Mouse (Mus musculus): ENCODE measurements around the gene Fam32a. TPM values are rescaled to one million over a fixed set of nuclear protein-coding genes. Genes with fewer than 3 reads are reported as not detected.

Gene Fam32a
- total RNA-seq (2021) = 10 to 100 TPM; 67.3 to 72.7 TPM
- long read RNA-seq, experiment 1, transcript Fam32a-201 (4 exons, 2,564 nt) = major isoform, 140 of 166 reads
- long read RNA-seq, experiment 1, transcript Fam32a-202 (3 exons, 3,387 nt) = minor isoform, 5 of 166 reads
- long read RNA-seq, experiment 1, partial matches to known transcripts = 20 of 166 reads
- long read RNA-seq, experiment 1, other reads (novel, unspliced or antisense) = 1 of 166 reads
- long read RNA-seq, experiment 2, transcript Fam32a-201 (4 exons, 2,564 nt) = major isoform, 148 of 206 reads
- long read RNA-seq, experiment 2, partial matches to known transcripts = 25 of 206 reads
- long read RNA-seq, experiment 2, other reads (novel, unspliced or antisense) = 29 of 206 reads

DNA sequence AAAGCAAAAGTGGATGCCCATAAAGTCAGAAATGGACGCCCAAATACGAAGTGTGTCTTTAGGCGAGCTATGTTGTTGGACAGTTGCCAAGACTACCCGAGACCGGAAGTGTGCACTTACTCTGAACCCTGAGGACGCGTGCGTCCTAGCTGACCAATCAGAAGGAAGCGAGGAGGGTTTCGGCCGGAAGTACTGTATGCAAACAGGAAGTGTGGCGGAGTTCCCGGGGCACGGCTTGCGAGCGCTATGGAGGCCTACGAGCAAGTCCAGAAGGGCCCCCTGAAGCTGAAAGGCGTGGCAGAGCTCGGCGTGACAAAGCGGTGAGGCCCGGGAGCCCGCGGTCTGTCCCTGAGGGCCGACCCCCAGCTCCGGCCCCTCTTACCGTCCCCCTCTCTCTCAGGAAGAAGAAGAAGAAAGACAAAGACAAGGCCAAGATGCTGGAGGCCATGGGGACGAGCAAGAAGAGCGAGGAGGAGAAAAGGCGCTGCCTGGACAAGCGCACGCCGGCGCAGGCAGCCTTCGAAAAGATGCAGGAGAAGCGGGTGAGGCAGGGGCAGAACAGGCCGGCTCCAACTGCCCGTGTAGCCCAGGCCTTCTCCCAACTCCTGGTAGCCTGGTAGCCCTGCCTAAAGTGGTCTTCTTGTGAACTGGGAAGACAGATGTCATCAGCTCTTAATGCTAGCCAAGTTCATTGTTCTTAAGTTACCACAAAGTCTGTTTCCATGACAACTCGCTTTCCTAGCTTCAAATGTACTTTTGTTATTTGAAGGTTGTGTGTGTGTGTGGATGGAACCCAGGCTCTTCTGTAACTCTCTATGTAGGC is at the start of gene Fam32a:
Gene Fam32a (plus strand): TSS at position 190 of the 823 bp plus-strand sequence.
- DNase-seq (ENCODE audit: low spot score in 2 of 2) = peak; percentile 44 to 73

DNA sequence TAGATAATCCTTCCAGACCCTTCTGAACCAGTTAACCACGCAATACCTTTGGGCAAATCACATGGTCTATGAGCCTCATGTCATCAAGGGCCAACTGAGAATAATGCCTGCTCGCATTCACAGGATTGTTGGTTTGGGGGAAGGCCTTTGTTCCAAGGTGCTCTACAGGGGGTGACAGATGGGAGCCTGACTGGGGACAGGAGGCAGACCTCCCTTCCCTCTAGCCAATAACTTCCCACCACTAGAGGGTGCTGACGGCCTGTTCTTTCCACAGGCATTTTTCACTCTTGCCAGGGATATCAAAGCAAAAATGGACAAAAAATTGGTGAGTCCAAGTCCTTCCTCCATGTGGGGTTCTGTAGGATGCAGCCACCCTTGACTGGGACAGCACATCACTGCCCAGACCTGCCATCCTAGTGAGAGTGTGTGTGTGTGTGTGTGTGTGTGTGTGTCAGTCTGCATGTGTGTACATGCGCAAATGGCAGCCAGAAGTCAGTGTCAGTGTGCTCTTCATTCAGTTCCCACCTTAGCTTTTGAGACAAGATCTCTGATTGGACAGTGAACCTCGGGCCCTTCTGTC is 42.1 kb upstream of the Fam32a start:
- peak; percentile 20 to 46 for DNase-seq (ENCODE audit: low spot score in 2 of 2)

DNA sequence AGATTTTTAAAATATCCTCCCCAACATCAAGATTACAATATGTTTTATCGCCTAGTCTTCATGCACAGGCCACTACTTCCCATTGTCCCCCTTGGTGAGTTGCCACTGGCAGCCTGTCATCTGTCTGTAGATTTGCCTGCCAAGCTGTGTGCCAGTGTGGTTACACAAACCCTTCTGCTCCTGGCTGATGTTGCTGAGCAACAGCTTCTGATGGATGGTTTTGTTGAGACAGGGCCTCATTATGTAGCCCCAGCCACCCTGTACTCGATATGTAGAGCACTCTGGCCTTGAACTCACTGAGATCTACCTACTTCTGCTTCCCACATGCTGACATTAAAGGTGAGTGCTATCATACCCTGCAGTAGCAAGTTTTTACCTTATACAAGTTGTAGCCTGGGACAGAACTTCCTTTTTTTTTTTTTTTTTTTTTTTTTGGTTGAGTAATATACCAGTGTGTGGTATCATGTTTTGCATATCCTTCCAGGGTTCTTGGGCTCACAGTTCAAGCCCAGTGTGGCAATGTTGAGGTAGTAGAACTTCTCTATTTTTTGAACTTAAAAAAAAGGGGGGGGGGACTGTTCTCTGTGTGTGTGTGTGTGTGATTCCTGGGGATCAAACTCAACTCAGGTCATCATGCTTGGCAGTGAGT is 35.9 kb upstream of the Fam32a start:
- no peak for DNase-seq (ENCODE audit: low spot score in 2 of 2)

DNA sequence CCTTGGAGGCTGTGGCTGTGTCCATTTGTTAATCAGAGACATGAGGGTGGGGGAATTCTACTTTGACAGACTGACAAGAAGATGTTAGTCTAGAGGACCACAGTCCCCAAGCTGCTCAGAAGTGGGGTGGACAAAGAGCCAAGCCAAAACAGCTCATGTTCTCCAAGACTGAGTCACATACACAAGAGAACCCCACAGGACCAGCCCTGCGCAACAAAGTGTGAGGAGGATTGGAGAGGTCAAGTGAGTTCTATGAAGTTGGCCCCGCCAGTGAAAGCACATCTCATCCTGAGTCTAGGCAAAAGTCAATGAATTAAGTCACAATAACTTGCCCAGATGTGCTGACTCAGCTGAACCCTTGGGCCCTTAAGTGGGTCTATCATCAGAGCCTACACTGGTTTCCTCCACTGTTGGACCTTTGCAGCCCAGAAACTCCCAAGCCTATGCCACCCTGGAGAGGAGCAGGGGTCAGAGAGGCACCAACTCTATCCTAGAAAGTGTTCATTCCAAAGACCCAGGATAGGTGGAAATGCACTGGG is 31.7 kb upstream of the Fam32a start:
- no peak for DNase-seq (ENCODE audit: low spot score in 2 of 2)

DNA sequence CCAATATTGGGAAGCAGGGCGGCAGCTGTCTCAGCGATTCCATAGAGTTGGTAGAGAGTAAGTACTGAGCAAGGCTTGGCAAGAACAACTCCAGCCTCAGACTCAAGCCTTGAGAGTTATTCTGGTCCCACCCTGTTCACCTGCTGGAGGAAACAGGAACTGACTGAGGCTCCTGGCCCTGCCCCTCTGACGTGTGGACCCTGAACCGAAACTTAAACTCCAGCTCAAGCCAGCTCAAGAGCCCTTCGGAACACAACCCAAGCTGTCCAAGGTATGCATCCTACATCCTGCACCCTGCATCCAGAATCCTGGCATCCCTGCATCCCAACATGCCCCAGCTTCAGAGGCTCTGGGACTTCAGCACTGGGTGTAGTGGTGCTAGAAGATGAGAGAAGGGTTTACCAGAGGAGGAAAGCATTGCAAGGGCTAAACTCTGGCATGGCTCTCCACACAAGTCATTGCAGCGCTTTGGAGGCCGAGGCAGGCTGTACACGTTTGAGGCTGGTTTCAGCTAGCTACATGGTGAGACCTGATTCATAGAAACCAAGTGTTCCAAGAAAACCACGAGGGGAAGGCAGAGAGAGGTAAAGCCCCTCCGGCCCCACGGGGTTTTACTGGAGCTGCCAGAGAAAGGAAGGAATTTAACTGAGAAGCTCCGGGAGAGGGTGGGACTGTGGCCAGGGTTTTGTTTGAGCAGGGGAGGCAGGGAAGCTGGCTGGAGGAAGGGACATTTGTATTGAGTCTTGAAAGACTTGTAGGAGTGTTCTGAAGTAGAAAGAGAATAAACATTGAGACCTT is 29.9 kb upstream of the Fam32a start, which contains the start of gene Hsh2d:
Gene Hsh2d (plus strand): TSS at position 222 of the 798 bp plus-strand sequence.
- DNase-seq (ENCODE audit: low spot score in 2 of 2) = no peak

DNA sequence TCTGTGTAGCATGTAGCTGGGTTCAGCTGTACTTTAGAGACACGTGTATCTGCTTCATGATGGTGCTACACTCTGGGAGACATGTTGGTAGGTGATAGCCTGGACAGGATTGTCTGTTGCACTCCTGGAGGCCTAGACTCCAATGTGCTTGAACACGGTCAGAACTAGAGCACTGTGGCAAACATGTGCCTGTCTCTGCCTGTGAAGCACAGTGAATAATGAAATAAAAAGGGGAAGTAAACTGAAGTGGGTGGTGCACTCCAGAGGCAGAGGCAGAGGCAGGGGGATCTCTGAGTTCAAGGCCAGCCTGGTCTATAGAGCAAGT is 29.4 kb upstream of the Fam32a start:
- DNase-seq (ENCODE audit: low spot score in 2 of 2) = no peak

DNA sequence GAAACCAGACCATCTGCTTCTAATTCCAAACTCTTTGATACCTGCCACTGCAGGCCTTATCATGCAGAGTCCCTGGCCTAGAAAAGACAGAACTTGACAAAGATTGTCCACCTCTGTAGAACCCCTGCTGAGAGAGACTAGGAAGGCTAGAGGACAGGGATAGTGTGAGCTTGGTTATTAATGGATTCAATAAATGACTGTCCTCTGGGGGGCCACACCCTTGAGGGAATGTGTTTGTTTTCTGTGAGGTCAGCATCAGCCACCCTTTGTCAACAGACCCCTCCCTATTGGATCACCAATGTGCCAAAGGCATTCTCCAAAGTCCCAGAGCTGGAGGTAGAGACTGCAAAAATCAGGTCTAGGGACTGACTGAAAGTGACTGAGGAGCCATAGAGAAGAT is 27.5 kb upstream of the Fam32a start:
- DNase-seq (ENCODE audit: low spot score in 2 of 2) = no peak

DNA sequence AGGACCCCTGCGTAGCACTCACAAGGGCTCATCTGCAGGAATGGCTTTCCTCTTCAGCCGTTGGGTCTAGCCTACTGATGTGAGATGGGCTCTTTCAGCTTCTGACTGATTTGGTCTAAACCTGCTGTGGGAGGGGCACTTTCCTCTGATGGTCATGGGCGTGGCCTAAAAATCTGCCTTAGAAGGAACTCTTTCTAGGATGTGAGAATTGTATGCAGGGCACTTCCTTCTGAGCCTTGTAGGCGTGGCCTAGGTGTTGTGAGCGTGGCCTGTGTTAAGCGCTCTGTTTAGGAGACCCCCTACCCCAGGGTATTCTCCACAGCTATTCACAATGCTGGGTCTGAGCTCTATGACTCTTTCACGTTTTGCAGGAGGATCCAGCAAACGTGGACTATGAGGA is 21.5 kb upstream of the Fam32a start:
- no peak for DNase-seq (ENCODE audit: low spot score in 2 of 2)

DNA sequence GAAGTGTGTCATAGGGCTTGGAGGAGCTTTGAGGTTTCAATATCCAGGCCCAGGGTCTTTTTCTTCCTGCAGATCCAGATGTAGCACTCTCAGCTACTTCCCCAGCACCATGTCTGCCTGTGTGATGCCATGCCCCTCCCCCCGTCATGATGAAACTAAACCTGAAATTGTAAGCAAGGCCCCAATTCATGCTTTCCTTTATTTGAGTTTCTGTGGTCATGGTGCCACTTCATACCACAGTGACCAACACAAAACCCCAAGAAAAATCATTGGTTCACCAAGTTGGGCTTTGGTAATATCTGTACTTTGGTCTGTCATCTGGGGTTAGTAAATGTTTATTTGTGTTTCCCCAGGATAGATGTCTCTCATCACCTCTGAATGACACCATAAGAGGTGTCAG is 10.9 kb upstream of the Fam32a start:
- no peak for DNase-seq (ENCODE audit: low spot score in 2 of 2)

DNA sequence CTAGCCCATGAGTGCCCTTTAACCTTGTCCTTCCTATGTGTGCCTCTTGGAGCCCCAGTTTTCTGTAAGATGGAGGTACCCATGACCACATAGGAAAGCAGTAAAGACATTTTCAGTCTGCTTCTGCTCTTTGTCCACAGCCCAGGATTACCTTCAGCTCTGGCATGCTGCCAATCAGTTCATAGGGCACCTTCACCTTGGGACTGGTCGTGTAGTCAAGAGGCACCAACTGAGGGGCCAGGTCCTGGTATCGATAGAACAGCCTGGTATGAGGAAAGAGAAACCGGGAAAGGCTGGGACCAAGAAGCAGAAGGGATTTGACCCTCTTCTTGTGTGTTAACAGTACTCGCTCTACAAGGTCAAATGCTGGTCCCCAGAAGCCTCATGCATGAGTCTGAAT is 9.3 kb upstream of the Fam32a start:
- no peak for DNase-seq (ENCODE audit: low spot score in 2 of 2)

DNA sequence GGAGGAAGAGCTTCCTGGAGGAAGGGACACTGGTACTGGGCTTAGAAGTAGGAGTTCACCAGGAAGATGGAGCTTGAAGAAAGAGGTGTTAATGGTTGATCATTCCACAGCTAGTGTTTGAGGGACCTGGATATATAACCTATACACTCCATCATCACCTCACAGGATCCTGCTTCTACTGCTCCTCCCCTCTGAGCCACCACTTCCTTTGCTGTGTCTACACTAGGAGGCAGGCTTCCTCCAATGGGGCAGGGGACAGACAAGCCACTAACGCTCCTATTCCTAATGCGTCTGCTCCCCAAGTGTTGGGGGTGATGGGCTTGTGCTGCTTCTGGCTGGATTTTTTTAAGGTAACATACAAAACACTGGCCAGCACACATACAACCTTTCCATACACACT is 8.8 kb upstream of the Fam32a start:
- no peak for DNase-seq (ENCODE audit: low spot score in 2 of 2)

DNA sequence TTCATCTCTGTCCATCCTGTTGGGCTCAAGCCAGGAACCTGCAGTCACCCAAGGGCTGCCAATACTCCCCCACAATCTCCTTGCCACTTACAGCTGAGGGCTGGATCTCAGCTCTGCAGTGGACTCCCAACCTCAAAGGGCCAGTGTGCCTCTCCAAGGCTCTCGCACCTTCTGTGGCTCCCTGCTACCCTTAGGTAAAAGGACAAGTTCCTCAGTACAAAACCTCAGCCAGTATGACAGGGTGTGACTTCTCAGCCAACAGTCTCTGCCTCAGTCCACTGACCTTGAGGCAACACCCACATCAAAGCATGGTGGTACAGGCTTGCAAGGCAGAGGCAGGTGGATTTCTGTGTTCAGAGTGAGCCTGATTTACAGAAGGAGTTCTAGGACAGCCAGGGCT is 7.7 kb upstream of the Fam32a start:
- DNase-seq (ENCODE audit: low spot score in 2 of 2) = no peak

DNA sequence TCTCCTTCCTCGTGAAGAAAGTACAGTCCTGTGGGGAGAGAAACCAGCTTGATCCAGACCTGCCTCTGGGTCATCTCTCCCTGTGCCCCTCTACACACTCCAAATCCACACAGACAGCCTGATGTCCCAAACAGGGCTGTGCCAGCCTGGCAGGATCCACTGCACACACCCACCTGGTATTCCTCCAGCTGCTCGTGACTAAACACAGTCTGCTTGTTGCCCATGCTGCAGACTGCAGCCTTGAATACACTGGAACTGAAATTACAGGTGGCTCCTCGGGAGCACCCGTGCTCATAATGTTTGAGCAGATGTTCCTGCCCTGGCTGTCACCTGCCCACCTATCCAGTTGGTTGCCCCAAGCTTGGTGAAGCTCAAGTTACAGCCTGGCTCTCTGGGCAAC is 6.8 kb upstream of the Fam32a start, which contains the start of gene Cib3:
Gene Cib3 (minus strand): TSS at position 87 of the 400 bp plus-strand sequence.
- no peak for DNase-seq (ENCODE audit: low spot score in 2 of 2)

DNA sequence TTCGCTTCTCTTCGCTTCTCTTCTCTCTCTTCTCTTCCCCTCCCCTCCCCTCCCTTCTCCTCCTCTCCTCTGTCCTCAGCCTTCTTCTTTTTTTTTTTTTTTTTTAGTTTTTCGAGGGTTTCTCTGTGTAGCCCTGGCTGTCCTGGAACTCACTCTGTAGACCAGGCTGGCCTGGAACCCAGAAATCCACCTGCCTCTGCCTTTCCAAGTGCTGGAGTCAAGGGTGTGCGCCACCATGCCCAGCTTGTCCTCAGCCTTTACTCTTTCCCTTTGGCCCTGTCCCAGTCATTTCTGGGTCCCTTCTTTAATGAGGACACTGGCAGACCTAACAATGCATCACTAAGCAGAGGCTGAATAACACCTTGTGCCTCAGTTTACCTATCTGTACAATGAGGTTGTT is 6.0 kb upstream of the Fam32a start, which contains the start of gene Gm11034:
Gene Gm11034 (minus strand): TSS at position 101 of the 400 bp plus-strand sequence.
- no peak for DNase-seq (ENCODE audit: low spot score in 2 of 2)

DNA sequence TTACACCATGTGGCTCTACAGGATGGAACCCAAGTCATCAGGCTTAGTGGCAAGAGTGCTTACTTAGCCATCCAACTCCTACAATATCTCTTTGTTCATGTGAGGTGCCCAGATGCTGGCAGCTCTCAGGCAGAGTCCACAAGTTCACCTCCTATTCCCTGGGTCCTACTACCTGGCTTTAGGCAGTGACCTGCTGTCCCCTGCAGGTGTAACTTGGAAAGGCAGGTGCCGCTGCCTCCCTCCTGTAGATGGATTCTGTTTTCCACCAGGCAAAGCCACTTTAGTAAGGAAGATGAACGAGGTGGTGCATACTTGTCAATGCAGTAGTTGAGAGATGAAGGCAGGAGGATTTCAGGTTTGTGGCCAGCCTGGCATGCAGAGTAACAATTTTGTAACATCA is 4.5 kb upstream of the Fam32a start:
- DNase-seq (ENCODE audit: low spot score in 2 of 2) = no peak

DNA sequence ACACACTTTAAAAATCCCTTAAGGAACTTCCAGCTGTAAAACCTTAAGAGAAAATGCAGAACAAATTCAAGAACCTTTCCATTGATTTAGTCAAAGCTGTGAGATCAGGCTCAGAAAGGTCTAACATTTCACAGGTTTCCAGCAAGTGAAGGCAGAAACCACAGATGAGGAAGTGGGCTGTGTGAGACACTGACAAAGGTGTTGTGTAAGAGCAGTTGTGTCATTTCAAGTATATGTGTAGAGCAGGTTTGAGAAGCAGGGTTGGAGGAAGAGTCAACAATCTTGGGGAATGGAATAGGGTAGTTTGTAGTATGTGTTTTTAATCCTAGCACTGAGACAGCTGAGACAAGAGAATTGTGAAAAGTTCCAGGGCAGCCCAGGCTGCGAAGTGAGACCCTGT is 3.7 kb upstream of the Fam32a start:
- DNase-seq (ENCODE audit: low spot score in 2 of 2) = no peak

DNA sequence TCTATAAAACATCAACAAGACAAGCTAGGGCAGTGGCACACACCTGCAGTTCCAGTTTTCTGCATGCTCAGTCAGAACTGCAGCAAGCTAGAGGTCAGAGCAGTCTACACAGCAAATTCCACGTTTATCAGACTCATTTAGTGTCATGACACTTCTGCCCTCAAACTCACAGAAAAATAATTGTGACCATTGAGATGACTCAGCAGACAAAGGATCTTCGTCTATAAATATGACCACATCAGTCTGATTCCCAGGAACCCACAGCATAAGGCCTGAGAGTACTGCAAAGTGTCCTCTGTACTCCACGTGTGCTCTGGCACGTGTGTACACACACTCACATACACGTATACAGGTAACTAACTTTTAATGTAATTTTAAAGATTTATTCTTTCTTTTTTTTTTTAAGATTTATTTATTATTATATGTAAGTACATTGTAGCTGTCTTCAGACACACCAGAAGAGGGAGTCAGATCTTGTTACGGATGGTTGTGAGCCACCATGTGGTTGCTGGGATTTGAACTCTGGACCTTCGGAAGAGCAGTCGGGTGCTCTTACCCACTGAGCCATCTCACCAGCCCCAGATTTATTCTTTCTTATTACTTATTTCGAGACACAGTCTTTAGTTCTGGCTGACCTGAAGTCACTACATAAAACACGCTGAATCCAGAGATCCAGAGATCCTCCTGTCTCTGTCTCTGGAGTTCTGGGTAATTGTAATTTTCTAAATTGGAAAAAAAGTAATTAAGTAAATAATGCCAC is 569 bp upstream of the Fam32a start:
- DNase-seq (ENCODE audit: low spot score in 2 of 2) = no peak

DNA sequence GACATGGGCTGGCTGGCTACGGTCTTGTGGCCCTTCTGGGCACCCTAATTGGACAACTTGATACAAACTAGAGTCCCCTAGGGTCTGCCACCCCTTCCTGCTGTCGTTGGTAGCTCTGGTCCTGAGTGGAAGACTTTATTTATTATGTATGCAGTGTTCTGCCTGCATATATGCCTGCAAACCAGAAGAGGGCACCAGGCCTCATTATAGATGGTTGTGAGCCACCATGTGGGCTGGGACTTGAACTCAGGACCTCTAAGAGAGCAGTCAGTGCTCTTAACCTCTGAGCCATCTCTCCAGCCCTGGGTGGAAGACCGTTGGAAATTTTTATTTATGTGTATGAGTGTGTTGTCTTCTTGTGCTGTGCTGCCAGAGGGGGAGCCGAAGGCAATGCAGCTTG is 1.2 kb downstream of the Fam32a start:
- no peak for DNase-seq (ENCODE audit: low spot score in 2 of 2)

DNA sequence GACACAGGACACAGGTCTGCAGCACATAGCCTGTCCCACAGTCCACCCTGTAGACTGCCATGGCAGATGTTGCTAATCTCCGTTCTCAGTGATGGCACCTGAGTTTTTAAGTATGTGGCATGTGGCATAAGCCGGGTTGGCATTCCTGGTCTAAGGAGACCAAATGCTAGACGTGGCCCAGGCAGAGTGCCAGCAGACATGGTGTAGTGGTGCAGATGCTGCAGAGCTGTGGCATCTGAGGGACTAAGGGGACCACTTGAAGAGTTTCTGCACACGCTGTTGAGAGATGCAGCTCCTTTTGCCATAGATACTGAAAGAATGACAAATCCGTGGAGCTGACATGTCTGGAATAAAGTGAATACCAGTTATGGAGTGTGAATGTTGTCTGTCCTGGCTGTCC is 3.1 kb downstream of the Fam32a start:
- no peak for DNase-seq (ENCODE audit: low spot score in 2 of 2)

All from adrenal gland, postnatal 4 days (tissue).